Mouse (Mus musculus) bone marrow, adult 2 months (tissue): ENCODE results near the gene Etv6.

Source experiments
- CTCF ChIP-seq: fragments of 200-500 bp; IDR thresholded peaks from 2 replicates; pipeline ENCODE4 v1.5.1; 2011; ENCODE audit warnings: low read length, control low read depth; ENCODE audit not compliant: control insufficient read depth, insufficient read depth
- POLR2A ChIP-seq: fragments of 200-500 bp; IDR thresholded peaks from 2 replicates; pipeline ENCODE4 v1.6.1; 2011; ENCODE audit warnings: low read depth, mild to moderate bottlenecking, control low read depth, low read length, borderline replicate concordance; ENCODE audit not compliant: control insufficient read depth

- TF ChIP-seq CTCF, result no peak
- TF ChIP-seq POLR2A, result no peak
Measured at GRCm38 (mm10) chr6:134218441-134218840, 182.9 kb downstream of the Etv6 start.
